Mouse (Mus musculus) bone marrow macrophage, adult 2 months (primary cell): ENCODE measurements around the gene Lmod1.

Experiments used
- CTCF ChIP-seq: IDR thresholded peaks from 2 replicates; pipeline ENCODE4 v1.5.1; 2012; ENCODE audit warnings: low read depth, mild to moderate bottlenecking, low read length, moderate library complexity
- POLR2A ChIP-seq: IDR thresholded peaks from 2 replicates; pipeline ENCODE4 v1.6.1; 2012; ENCODE audit warnings: mild to moderate bottlenecking, low read depth, low read length, borderline replicate concordance

DNA sequence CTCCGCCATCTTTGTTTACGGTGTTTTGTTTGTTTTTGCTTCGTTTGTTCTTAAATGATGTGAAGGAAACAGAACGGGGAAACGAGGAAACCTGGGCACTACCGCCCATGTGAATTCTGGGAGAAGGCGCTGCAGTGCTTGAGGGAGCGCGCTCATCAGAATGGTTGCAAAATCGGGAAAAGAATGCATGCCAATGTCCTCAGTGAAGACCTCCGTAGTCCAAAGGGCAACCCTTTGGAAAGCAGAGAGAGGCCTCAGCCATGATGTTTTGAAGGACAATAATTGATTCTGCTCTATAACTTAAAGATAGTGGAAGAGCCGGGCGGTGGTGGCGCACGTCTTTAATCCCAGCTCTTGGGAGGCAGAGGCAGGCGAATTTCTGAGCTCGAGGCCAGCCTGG lies 42.8 kb upstream of the Lmod1 start:
- TF ChIP-seq POLR2A (no peak), CTCF (no peak)
